Mouse (Mus musculus) olfactory bulb, adult 2 months (tissue): ENCODE results near the gene Iqgap1. TPM values are rescaled to one million over a fixed set of nuclear protein-coding genes. Genes with fewer than 3 reads are reported as not detected.

Experiments used
- H3K27ac ChIP-seq: fragments of 200-500 bp; 2 replicates; pipeline ENCODE4 v1.5.1; 2012; ENCODE audit warnings: low read depth, low read length; ENCODE audit not compliant: insufficient read depth
- H3K4me1 ChIP-seq: fragments of 200-500 bp; 2 replicates; pipeline ENCODE4 v1.6.1; 2012; ENCODE audit warnings: low read length; ENCODE audit not compliant: control insufficient read depth, insufficient read depth
- H3K4me3 ChIP-seq: fragments of 200-500 bp; 2 replicates; pipeline ENCODE4 v1.5.1; 2012; ENCODE audit warnings: mild to moderate bottlenecking, low read depth, low read length, moderate library complexity; ENCODE audit not compliant: insufficient read depth
- CTCF ChIP-seq: fragments of 200-500 bp; IDR thresholded peaks from 2 replicates; pipeline ENCODE4 v1.5.1; 2012; ENCODE audit warnings: low read depth, mild to moderate bottlenecking, low read length, moderate library complexity; ENCODE audit not compliant: insufficient read depth
- POLR2A ChIP-seq: fragments of 200-500 bp; IDR thresholded peaks from 2 replicates; pipeline ENCODE4 v1.6.1; 2012; ENCODE audit warnings: mild to moderate bottlenecking, low read depth, low read length, moderate library complexity; ENCODE audit not compliant: insufficient read depth
- WGBS: fragments of 180-500 bp; shearing (Covaris S2); methylation state at CpG from one replicate; pipeline ENCODE4 v1.1.7; 2018; 5-methylcytosine and 5-hydroxymethylcytosine counted together
- polyA plus RNA-seq: library from polyadenylated mRNA; stranded (reverse); fragments of >200 nt; gene quantifications from 2 replicates; pipeline ENCODE4 v1.2.4, GENCODE M21; 2012; ENCODE audit warnings: low replicate concordance; ENCODE audit not compliant: missing spikeins, insufficient read depth, insufficient read length

Iqgap1 gene
- polyA plus RNA-seq, 1 experiment = not detected

DNA sequence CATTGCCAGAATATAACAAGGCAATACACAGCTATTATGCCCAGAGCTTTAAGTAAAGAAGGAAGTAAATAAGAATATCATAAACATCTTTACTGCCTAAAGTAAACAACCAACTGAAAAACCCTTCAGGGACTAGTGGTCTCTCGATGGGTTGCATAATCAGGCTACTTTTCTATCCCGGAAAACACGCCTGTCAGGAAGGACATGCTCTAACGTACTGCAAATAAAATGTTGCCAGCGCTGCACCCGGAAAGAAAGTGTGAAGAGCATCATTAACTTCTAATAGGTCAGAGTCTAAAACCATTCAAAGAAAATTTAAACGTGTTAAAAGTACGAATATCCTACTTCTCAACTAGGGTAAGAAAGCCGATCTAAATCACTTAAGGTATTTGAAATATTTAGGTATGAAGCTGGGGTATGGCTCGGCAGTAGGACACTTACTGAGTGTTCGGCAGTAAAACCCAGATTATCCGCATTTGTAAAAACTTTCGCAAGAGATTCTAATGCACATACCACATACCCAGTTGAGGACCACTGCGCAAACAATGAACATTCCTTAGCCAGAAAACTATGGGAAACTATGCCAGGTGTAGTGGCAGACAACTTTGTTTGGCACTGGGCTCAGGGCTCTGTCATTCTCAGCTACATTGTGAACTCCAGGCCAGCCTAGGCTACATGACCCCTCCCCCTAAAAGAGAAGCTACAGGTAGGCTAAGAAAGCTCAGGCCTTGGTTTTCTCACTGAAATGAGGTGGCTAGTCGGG is 28.8 kb downstream of the Iqgap1 start:
- Histone ChIP-seq H3K4me3 (no peak overlapping the region), H3K4me1 (peaks cover 11% of the 10 kb centered on the region), H3K27ac (no peak overlapping the region)
- TF ChIP-seq POLR2A = no peak
- TF ChIP-seq CTCF = no peak
- 85% methylated on average over 15 of the region's 15 CpGs for WGBS

DNA sequence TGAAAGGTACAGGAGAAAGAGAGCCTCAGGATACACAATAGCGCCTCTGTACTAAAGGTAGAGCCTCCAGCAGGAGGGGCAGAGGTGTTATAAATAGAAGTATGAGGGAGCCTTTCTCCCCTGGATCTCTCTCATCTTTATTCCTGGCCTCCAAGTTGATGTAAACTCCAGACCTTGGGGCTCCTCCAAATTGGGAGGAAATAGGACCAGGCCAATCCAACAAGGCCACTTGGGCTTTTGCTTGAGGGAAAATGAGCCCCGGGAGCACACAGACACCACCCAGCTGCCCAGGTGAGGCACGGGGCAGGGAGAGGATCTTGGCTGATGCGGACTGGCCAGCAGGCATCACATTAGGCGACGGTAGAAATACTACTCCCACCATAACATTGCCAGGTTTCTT is 29.5 kb downstream of the Iqgap1 start:
- Histone ChIP-seq H3K4me3 (no peak overlapping the region), H3K4me1 (peaks cover 11% of the 10 kb centered on the region), H3K27ac (no peak overlapping the region)
- TF ChIP-seq POLR2A (no peak), CTCF (no peak)
- WGBS = 75% methylated on average over 6 of the region's 6 CpGs

GRCm38 (mm10) chr7:80789534-80789933 is 36.2 kb downstream of the Iqgap1 start:
- TF ChIP-seq POLR2A = no peak
- no peak for TF ChIP-seq CTCF
- Histone ChIP-seq H3K4me3 (no peak overlapping the region), H3K27ac (no peak overlapping the region), H3K4me1 (0 out of 2 replicates have a peak, but pooled peaks cover 3% of the 10 kb centered on the region)
- WGBS = 67% methylated on average over 5 of the region's 5 CpGs

DNA sequence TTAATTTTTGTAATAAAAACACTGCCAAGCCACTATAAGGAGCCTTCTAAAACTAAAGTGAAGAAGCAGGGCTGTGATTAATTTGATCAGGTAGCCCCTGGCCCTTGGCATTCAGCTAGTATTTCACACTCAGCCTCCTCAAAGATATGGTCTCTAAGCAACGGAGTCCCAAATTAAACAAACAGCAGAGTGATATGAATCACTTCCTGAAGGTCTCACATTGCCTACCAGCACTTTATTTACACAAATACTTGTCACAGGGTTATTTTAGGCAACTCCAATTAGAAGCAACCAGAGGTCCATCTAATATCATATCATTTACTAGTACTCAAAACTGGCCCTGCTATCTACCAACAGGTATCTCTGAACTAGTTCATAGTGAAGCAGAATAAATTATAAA is 36.7 kb downstream of the Iqgap1 start:
- Histone ChIP-seq H3K4me1 (0 out of 2 replicates have a peak, but pooled peaks cover 3% of the 10 kb centered on the region), H3K4me3 (no peak overlapping the region), H3K27ac (no peak overlapping the region)
- WGBS = 44% methylated on average over 1 of the region's 1 CpGs
- TF ChIP-seq CTCF = no peak
- no peak for TF ChIP-seq POLR2A

- Histone ChIP-seq H3K4me3 (no peak overlapping the region), H3K4me1 (0 out of 2 replicates have a peak, but pooled peaks cover 3% of the 10 kb centered on the region), H3K27ac (no peak overlapping the region)
- WGBS = 88% methylated on average over 7 of the region's 7 CpGs
- TF ChIP-seq CTCF = no peak
- TF ChIP-seq POLR2A = no peak
These were observed 37.8 kb downstream of the Iqgap1 start for GRCm38 (mm10) chr7:80788002-80788401.

GRCm38 (mm10) chr7:80786746-80787145 is 39.0 kb downstream of the Iqgap1 start:
- WGBS = 40% methylated on average over 6 of the region's 6 CpGs
- no peak overlapping the region for H3K27ac ChIP-seq
- TF ChIP-seq CTCF (no peak), POLR2A (no peak)

GRCm38 (mm10) chr7:80783841-80784240 is 41.9 kb downstream of the Iqgap1 start:
- peaks cover 12% of the 10 kb centered on the region; the same call in 1 of the 2 replicates for H3K4me1 ChIP-seq
- WGBS = 93% methylated on average over 5 of the region's 5 CpGs
- TF ChIP-seq POLR2A = no peak
- TF ChIP-seq CTCF = no peak
- no peak overlapping the region for H3K27ac ChIP-seq
- no peak overlapping the region for H3K4me3 ChIP-seq

More at GRCm38 (mm10) chr7:80786746-80787145, 39.0 kb downstream of the Iqgap1 start:
- H3K4me3 ChIP-seq = no peak overlapping the region
- 0 out of 2 replicates have a peak, but pooled peaks cover 5% of the 10 kb centered on the region for H3K4me1 ChIP-seq

DNA sequence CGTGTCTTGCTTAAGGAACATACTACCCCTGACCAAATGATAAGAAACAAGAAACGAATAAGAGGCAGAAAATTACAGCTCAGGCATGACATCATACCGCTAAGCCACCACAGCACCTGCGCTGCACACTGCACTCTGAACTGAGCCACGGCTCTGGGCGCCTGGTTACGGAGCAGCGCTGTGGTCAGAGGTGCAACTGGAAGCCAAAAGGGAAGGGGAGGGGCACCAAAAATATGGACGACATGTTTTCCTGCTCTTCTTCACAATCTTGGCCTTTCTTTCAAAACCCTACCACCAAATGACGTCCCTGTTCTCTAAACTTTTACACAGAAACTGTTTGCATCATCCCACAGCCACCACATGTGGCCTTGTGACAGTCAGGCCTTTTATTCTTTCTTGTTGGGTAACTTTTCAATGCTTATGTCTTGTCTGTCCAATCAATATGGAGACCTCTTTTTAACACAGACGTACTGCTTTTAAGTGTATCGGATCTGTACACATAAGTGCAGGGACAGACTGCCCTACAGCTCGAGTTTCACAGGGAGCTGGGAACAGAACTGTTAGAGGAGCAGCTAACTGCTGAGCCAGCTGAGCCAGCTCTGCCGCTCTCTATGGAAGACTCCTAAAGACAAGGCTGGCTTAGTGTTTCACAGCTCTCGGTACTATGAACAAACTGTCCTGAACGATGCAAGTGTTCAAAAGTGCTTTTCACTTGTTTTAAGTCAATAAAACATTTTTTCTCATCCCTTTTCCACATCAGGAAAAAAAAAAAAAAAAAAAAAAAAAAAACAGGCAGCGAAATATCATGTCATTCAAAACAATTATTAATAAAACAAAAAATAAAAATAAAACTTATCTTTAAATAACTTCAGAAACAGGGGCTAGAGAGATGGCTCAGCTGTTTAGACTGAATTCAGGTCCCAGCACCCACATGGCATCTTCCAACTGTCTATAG is 43.3 kb downstream of the Iqgap1 start:
- 77% methylated on average over 17 of the region's 17 CpGs for WGBS
- no peak overlapping the region for H3K27ac ChIP-seq

GRCm38 (mm10) chr7:80781444-80782120 is 44.2 kb downstream of the Iqgap1 start:
- H3K4me1 ChIP-seq = peaks cover 9% of the 10 kb centered on the region; the same call in 1 of the 2 replicates
- TF ChIP-seq POLR2A = no peak
- TF ChIP-seq CTCF = no peak
- H3K27ac ChIP-seq = no peak overlapping the region
- WGBS = 73% methylated on average over 9 of the region's 9 CpGs
- H3K4me3 ChIP-seq = no peak overlapping the region

More for the DNA sequence above, 43.3 kb downstream of the Iqgap1 start:
- peaks cover 12% of the 10 kb centered on the region; the same call in 1 of the 2 replicates for H3K4me1 ChIP-seq
- no peak overlapping the region for H3K4me3 ChIP-seq
- TF ChIP-seq CTCF (no peak), POLR2A (no peak)
